Mouse (Mus musculus) left cerebral cortex, adult 18-20 months (tissue): ENCODE data around the gene Hoxa1. TPM values are rescaled to one million over a fixed set of nuclear protein-coding genes. Genes with fewer than 3 reads are reported as not detected.

Experiments used
- DNase-seq, 2 experiments: peaks; one replicate each; pipeline ENCODE4 v3.0.0; 2021 to 2022; ENCODE audit warnings: low spot score in 2 of 2, mixed read lengths in 1 of 2
- total RNA-seq, 2 experiments: library from RNA; stranded (reverse); gene quantifications; 2 replicates each; pipeline ENCODE4 v1.2.3; 2021

Gene Hoxa1
- total RNA-seq, 2 experiments from 2014 or later = not detected

- DNase-seq = no peak
Measured at GRCm38 (mm10) chr6:52107400-52107799, 50.7 kb downstream of the Hoxa1 start.

- DNase-seq = no peak
Measured at GRCm38 (mm10) chr6:52106716-52107115, 51.4 kb downstream of the Hoxa1 start.

- DNase-seq = no peak
Measured at GRCm38 (mm10) chr6:52106178-52106577, 51.9 kb downstream of the Hoxa1 start.

Other genes starting within 250 kb of the Hoxa1 start
- 10 to 100 TPM; 15.9 to 16.5 TPM for gene Skap2, start 145.8 kb downstream of the Hoxa1 start, total RNA-seq
- gene Hoxa2, start 6.5 kb upstream of the Hoxa1 start, total RNA-seq = not detected
- not detected for gene 5730596B20Rik, start 19.2 kb upstream of the Hoxa1 start, total RNA-seq
- not detected for gene Hoxa4, start 33.4 kb upstream of the Hoxa1 start, total RNA-seq
- gene Hoxa5, start 46.3 kb upstream of the Hoxa1 start, total RNA-seq = not detected
- gene Hoxa6, start 50.4 kb upstream of the Hoxa1 start, total RNA-seq = not detected
- not detected for gene Hoxa3, start 55.0 kb upstream of the Hoxa1 start, total RNA-seq
- gene Gm28308, start 55.0 kb upstream of the Hoxa1 start, total RNA-seq = not detected
- gene Hoxa7, start 63.5 kb upstream of the Hoxa1 start, total RNA-seq = not detected
- gene Hoxa9, start 72.8 kb upstream of the Hoxa1 start, total RNA-seq = not detected
- gene Hoxa10, start 82.5 kb upstream of the Hoxa1 start, total RNA-seq = not detected
- not detected for gene Hoxa11, start 87.5 kb upstream of the Hoxa1 start, total RNA-seq
- gene Hoxa13, start 102.6 kb upstream of the Hoxa1 start, total RNA-seq = not detected
- gene Evx1, start 155.2 kb upstream of the Hoxa1 start, total RNA-seq = not detected